Mouse (Mus musculus) limb, embryonic 14.5 days (tissue): ENCODE data around the gene Zfp575. TPM values are rescaled to one million over a fixed set of nuclear protein-coding genes. Genes with fewer than 3 reads are reported as not detected.

Experiments
- ATAC-seq: fragments of 200-750 bp; cut with Nextera tagmentation; 2 replicates; pipeline ENCODE4 v1.8.0; 2017; ENCODE audit warnings: low read depth, moderate number of reproducible peaks, moderate TSS enrichment; ENCODE audit not compliant: low FRiP score
- DNase-seq: peaks from one replicate; pipeline ENCODE4 v3.0.0-alpha.2; 2015; ENCODE audit warnings: low spot score
- H3K27ac ChIP-seq: fragments of 300-500 bp; sonication (generic); replicated peaks from 2 replicates; pipeline ENCODE4 v1.5.1; 2014; ENCODE audit warnings: low read depth, mild to moderate bottlenecking, low read length, moderate library complexity, mixed read lengths
- H3K27me3 ChIP-seq: fragments of 300-500 bp; sonication (generic); 2 replicates; pipeline ENCODE4 v1.6.1; 2014; ENCODE audit warnings: low read length, mixed read lengths; ENCODE audit not compliant: control insufficient read depth, insufficient read depth
- H3K36me3 ChIP-seq: fragments of 300-500 bp; sonication (generic); 2 replicates; pipeline ENCODE4 v1.6.1; 2014; ENCODE audit warnings: mild to moderate bottlenecking, low read length, moderate library complexity, mixed read lengths; ENCODE audit not compliant: control insufficient read depth, insufficient read depth
- H3K4me1 ChIP-seq: fragments of 300-500 bp; sonication (generic); 2 replicates; pipeline ENCODE4 v1.6.1; 2014; ENCODE audit warnings: antibody characterized with exemption, low read length, mixed read lengths; ENCODE audit not compliant: control insufficient read depth, insufficient read depth
- H3K4me2 ChIP-seq: fragments of 300-500 bp; sonication (generic); replicated peaks from 2 replicates; pipeline ENCODE4 v1.6.1; 2014; ENCODE audit warnings: low read depth, mild to moderate bottlenecking, low read length, moderate library complexity; ENCODE audit not compliant: severe bottlenecking
- H3K4me3 ChIP-seq: fragments of 300-500 bp; sonication (generic); replicated peaks from 2 replicates; pipeline ENCODE4 v1.5.1; 2014; ENCODE audit warnings: low read length
- H3K9ac ChIP-seq: fragments of 300-500 bp; sonication (generic); 2 replicates; pipeline ENCODE4 v1.6.1; 2014; ENCODE audit warnings: mild to moderate bottlenecking, low read depth, low read length, moderate library complexity; ENCODE audit not compliant: severe bottlenecking
- H3K9me3 ChIP-seq: fragments of 300-500 bp; sonication (generic); 2 replicates; pipeline ENCODE4 v1.6.1; 2016; ENCODE audit warnings: low read length; ENCODE audit not compliant: control insufficient read depth
- POLR2A ChIP-seq: fragments of 200-500 bp; IDR thresholded peaks from 2 replicates; pipeline ENCODE4 v1.8.0; 2012; ENCODE audit warnings: inconsistent platforms, mild to moderate bottlenecking, moderate library complexity, borderline replicate concordance; ENCODE audit not compliant: insufficient read depth, insufficient read length; ENCODE audit errors: extremely low read depth
- WGBS: fragments of 180-500 bp; shearing (Covaris S2); extraction: QIAGEN DNeasy Blood & Tissue Kit; methylation state at CpG from one replicate; pipeline ENCODE4 v1.1.7; 2014; 5-methylcytosine and 5-hydroxymethylcytosine counted together
- polyA plus RNA-seq, 2 experiments: library from polyadenylated mRNA; depleted of rRNA in 1 of 2; stranded (reverse) in 1 of 2; unstranded in 1 of 2; fragments of >200 nt; fragmentation: Nextera tagmentation in 1 of 2; extraction: Ambion mirVana in 1 of 2; gene quantifications; 2 replicates each; pipeline versions ENCODE4 v1.2.1 to v1.2.3; 2012 to 2014

Gene Zfp575
- polyA plus RNA-seq, 2 experiments, result 4.5 to 5.0 TPM

- peak within 1 kb of the TSS; percentile 61 for H3K4me2 ChIP-seq
- ATAC-seq (no peak), DNase-seq (no peak)
- H3K36me3 ChIP-seq, result no peaks in the 10 kb centered on the region; the same call in 1 of the 2 replicates
- no peak within 1 kb of the TSS for H3K27ac ChIP-seq
- H3K9ac ChIP-seq, result no peak within 1 kb of the TSS; the same call in 1 of the 2 replicates
- H3K4me1 ChIP-seq, result peaks cover 11% of the 10 kb centered on the region
- H3K27me3 ChIP-seq, result peaks cover 38% of the 10 kb centered on the region
- 3% methylated on average over 20 of the region's 27 CpGs for WGBS
- no peaks in the 10 kb centered on the region for H3K9me3 ChIP-seq
- peak within 1 kb of the TSS; percentile 34 for H3K4me3 ChIP-seq
- TF ChIP-seq POLR2A, result no peak
These were observed 22.9 kb upstream of the Zfp575 start, which contains the start of gene Phldb3 for GRCm38 (mm10) chr7:24610144-24610878. Gene Phldb3 (plus strand): TSS chr7:24610763.

- no peak for TF ChIP-seq POLR2A
- peaks cover 37% of the 10 kb centered on the region for H3K27me3 ChIP-seq
- WGBS, result 64% methylated on average over 7 of the region's 8 CpGs
- H3K9me3 ChIP-seq, result no peaks in the 10 kb centered on the region
- DNase-seq, result no peak
- no peak overlapping the region for H3K27ac ChIP-seq
- no peak for ATAC-seq
- no peaks in the 10 kb centered on the region; the same call in 1 of the 2 replicates for H3K36me3 ChIP-seq
- no peak overlapping the region for H3K4me3 ChIP-seq
- no peak overlapping the region for H3K9ac ChIP-seq
- no peak overlapping the region for H3K4me2 ChIP-seq
- H3K4me1 ChIP-seq, result peaks cover 11% of the 10 kb centered on the region
These were observed 21.1 kb upstream of the Zfp575 start for GRCm38 (mm10) chr7:24608561-24608960.

GRCm38 (mm10) chr7:24608017-24608416 lies 20.6 kb upstream of the Zfp575 start:
- WGBS, result 48% methylated on average over 6 of the region's 6 CpGs
- Histone ChIP-seq H3K4me1 (peaks cover 11% of the 10 kb centered on the region), H3K9me3 (no peaks in the 10 kb centered on the region), H3K4me3 (no peak overlapping the region), H3K27ac (no peak overlapping the region), H3K4me2 (no peak overlapping the region), H3K36me3 (no peaks in the 10 kb centered on the region; the same call in 1 of the 2 replicates), H3K9ac (no peak overlapping the region), H3K27me3 (peaks cover 32% of the 10 kb centered on the region)
- ATAC-seq, result peak; percentile 64
- peak; percentile 85 for DNase-seq
- TF ChIP-seq POLR2A, result no peak

DNA sequence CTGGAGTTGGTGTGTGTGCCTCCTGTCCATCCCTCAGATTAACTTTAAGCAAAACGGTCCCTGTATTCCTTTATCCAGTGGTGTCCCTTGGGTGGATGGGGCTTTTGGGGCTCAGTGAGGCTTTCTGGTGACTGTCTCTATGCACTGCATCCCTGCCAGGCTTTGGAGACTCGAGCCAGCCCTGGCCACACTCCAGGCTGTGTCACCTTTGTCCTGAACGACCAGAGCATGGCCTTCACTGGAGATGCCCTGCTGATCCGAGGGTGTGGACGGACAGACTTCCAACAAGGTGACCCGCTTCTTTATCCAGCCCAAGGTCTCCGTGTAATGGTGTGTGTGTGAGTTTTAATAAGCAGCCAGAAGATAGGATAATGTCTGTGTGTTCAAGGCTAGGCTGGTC lies 18.6 kb upstream of the Zfp575 start:
- 81% methylated on average over 7 of the region's 7 CpGs for WGBS
- H3K36me3 ChIP-seq, result no peaks in the 10 kb centered on the region; the same call in 1 of the 2 replicates
- H3K4me1 ChIP-seq, result peaks cover 4% of the 10 kb centered on the region
- ATAC-seq, result no peak
- H3K27ac ChIP-seq, result no peak overlapping the region
- no peak for TF ChIP-seq POLR2A
- H3K4me3 ChIP-seq, result no peak overlapping the region
- peaks cover 12% of the 10 kb centered on the region for H3K27me3 ChIP-seq
- no peak overlapping the region for H3K9ac ChIP-seq
- H3K4me2 ChIP-seq, result no peak overlapping the region
- H3K9me3 ChIP-seq, result no peaks in the 10 kb centered on the region
- DNase-seq, result no peak

- Histone ChIP-seq H3K27me3 (peaks cover 7% of the 10 kb centered on the region), H3K4me3 (no peak overlapping the region), H3K36me3 (no peaks in the 10 kb centered on the region; the same call in 1 of the 2 replicates), H3K4me1 (peaks cover 4% of the 10 kb centered on the region), H3K9ac (no peak overlapping the region), H3K9me3 (no peaks in the 10 kb centered on the region), H3K4me2 (no peak overlapping the region), H3K27ac (no peak overlapping the region)
- ATAC-seq (no peak), DNase-seq (no peak)
- 86% methylated on average over 7 of the region's 7 CpGs for WGBS
- no peak for TF ChIP-seq POLR2A
These were observed 18.1 kb upstream of the Zfp575 start for GRCm38 (mm10) chr7:24605561-24605960.
